Mouse (Mus musculus): ENCODE measurements around the gene Tsc22d3.

The Tsc22d3 gene

GRCm38 (mm10) chrX:140600410-140601109, at the start of gene Tsc22d3:
TSS of gene Tsc22d3 (minus strand) at chrX:140600659.
- peak within 1 kb of the TSS; percentile 71 for H3K4me3 ChIP-seq (replicated peaks; ENCODE audit: low read length)
- H3K4me1 ChIP-seq (replicated peaks; ENCODE audit: low read depth, low read length), result no peaks in the 10 kb centered on the region; the same call in 1 of the 2 replicates
- no peak for TF ChIP-seq CTCF (conservative IDR thresholded peaks at IDR 0.05; ENCODE audit: low read length)

GRCm38 (mm10) chrX:140639592-140639991, 39.1 kb upstream of the Tsc22d3 start:
- H3K36me3 ChIP-seq (ENCODE audit: insufficient read depth, low read length), result no peaks in the 10 kb centered on the region
- H3K4me1 ChIP-seq (replicated peaks; ENCODE audit: low read depth, low read length), result no peaks in the 10 kb centered on the region
- no peaks in the 10 kb centered on the region for H3K9me3 ChIP-seq (ENCODE audit: low read length)
- TF ChIP-seq CTCF (conservative IDR thresholded peaks at IDR 0.05; ENCODE audit: low read length) (no peak), NANOG (IDR thresholded peaks at IDR 0.05; ENCODE audit: borderline replicate concordance, low read length) (no peak), POU5F1 (IDR thresholded peaks at IDR 0.05; ENCODE audit: borderline replicate concordance, low read length) (no peak)
- no peak overlapping the region for H3K4me3 ChIP-seq (replicated peaks; ENCODE audit: low read length)
- no peaks in the 10 kb centered on the region for H3K27me3 ChIP-seq (ENCODE audit: insufficient read depth, low read length)

More at GRCm38 (mm10) chrX:140600410-140601109, at the start of gene Tsc22d3:
- Histone ChIP-seq H3K9me3 (ENCODE audit: low read length) (no peaks in the 10 kb centered on the region), H3K27me3 (ENCODE audit: insufficient read depth, low read length) (peaks cover 49% of the 10 kb centered on the region), H3K36me3 (ENCODE audit: insufficient read depth, low read length) (no peaks in the 10 kb centered on the region)

GRCm38 (mm10) chrX:140638028-140638427, 37.6 kb upstream of the Tsc22d3 start:
- no peaks in the 10 kb centered on the region for H3K36me3 ChIP-seq (ENCODE audit: insufficient read depth, low read length)
- TF ChIP-seq POU5F1 (IDR thresholded peaks at IDR 0.05; ENCODE audit: borderline replicate concordance, low read length) (no peak), NANOG (IDR thresholded peaks at IDR 0.05; ENCODE audit: borderline replicate concordance, low read length) (no peak), CTCF (conservative IDR thresholded peaks at IDR 0.05; ENCODE audit: low read length) (no peak)
- H3K4me3 ChIP-seq (replicated peaks; ENCODE audit: low read length), result no peak overlapping the region
- no peaks in the 10 kb centered on the region for H3K4me1 ChIP-seq (replicated peaks; ENCODE audit: low read depth, low read length)
- H3K27me3 ChIP-seq (ENCODE audit: insufficient read depth, low read length), result no peaks in the 10 kb centered on the region
- H3K9me3 ChIP-seq (ENCODE audit: low read length), result no peaks in the 10 kb centered on the region

- TF ChIP-seq CTCF (conservative IDR thresholded peaks at IDR 0.05; ENCODE audit: low read length) (no peak), NANOG (IDR thresholded peaks at IDR 0.05; ENCODE audit: borderline replicate concordance, low read length) (no peak), POU5F1 (IDR thresholded peaks at IDR 0.05; ENCODE audit: borderline replicate concordance, low read length) (no peak)
- no peak overlapping the region for H3K4me3 ChIP-seq (replicated peaks; ENCODE audit: low read length)
- H3K27me3 ChIP-seq (ENCODE audit: insufficient read depth, low read length), result 0 out of 2 replicates have a peak, but pooled peaks cover 5% of the 10 kb centered on the region
Observed at GRCm38 (mm10) chrX:140624875-140625594, 24.6 kb upstream of the Tsc22d3 start.

GRCm38 (mm10) chrX:140609938-140610337, 9.5 kb upstream of the Tsc22d3 start:
- Histone ChIP-seq H3K36me3 (ENCODE audit: insufficient read depth, low read length) (no peaks in the 10 kb centered on the region), H3K4me1 (replicated peaks; ENCODE audit: low read depth, low read length) (no peaks in the 10 kb centered on the region), H3K9me3 (ENCODE audit: low read length) (no peaks in the 10 kb centered on the region), H3K4me3 (replicated peaks; ENCODE audit: low read length) (no peak overlapping the region), H3K27me3 (ENCODE audit: insufficient read depth, low read length) (no peaks in the 10 kb centered on the region)
- TF ChIP-seq CTCF (conservative IDR thresholded peaks at IDR 0.05; ENCODE audit: low read length) (no peak), NANOG (IDR thresholded peaks at IDR 0.05; ENCODE audit: borderline replicate concordance, low read length) (no peak), POU5F1 (IDR thresholded peaks at IDR 0.05; ENCODE audit: borderline replicate concordance, low read length) (no peak)

More at GRCm38 (mm10) chrX:140624875-140625594, 24.6 kb upstream of the Tsc22d3 start:
- Histone ChIP-seq H3K4me1 (replicated peaks; ENCODE audit: low read depth, low read length) (no peaks in the 10 kb centered on the region), H3K36me3 (ENCODE audit: insufficient read depth, low read length) (no peaks in the 10 kb centered on the region), H3K9me3 (ENCODE audit: low read length) (peaks cover 25% of the 10 kb centered on the region)

GRCm38 (mm10) chrX:140601884-140602283, 1.4 kb upstream of the Tsc22d3 start:
- Histone ChIP-seq H3K4me3 (replicated peaks; ENCODE audit: low read length) (no peak overlapping the region), H3K27me3 (ENCODE audit: insufficient read depth, low read length) (peaks cover 38% of the 10 kb centered on the region), H3K9me3 (ENCODE audit: low read length) (no peaks in the 10 kb centered on the region), H3K4me1 (replicated peaks; ENCODE audit: low read depth, low read length) (no peaks in the 10 kb centered on the region; the same call in 1 of the 2 replicates), H3K36me3 (ENCODE audit: insufficient read depth, low read length) (no peaks in the 10 kb centered on the region)
- TF ChIP-seq CTCF (conservative IDR thresholded peaks at IDR 0.05; ENCODE audit: low read length) (no peak), NANOG (IDR thresholded peaks at IDR 0.05; ENCODE audit: borderline replicate concordance, low read length) (no peak), POU5F1 (IDR thresholded peaks at IDR 0.05; ENCODE audit: borderline replicate concordance, low read length) (no peak)

GRCm38 (mm10) chrX:140601311-140601710, 852 bp upstream of the Tsc22d3 start:
- Histone ChIP-seq H3K9me3 (ENCODE audit: low read length) (no peaks in the 10 kb centered on the region), H3K27me3 (ENCODE audit: insufficient read depth, low read length) (peaks cover 42% of the 10 kb centered on the region), H3K4me1 (replicated peaks; ENCODE audit: low read depth, low read length) (no peaks in the 10 kb centered on the region; the same call in 1 of the 2 replicates), H3K36me3 (ENCODE audit: insufficient read depth, low read length) (no peaks in the 10 kb centered on the region), H3K4me3 (replicated peaks; ENCODE audit: low read length) (no peak overlapping the region)
- TF ChIP-seq NANOG (IDR thresholded peaks at IDR 0.05; ENCODE audit: borderline replicate concordance, low read length) (no peak), CTCF (conservative IDR thresholded peaks at IDR 0.05; ENCODE audit: low read length) (no peak), POU5F1 (IDR thresholded peaks at IDR 0.05; ENCODE audit: borderline replicate concordance, low read length) (no peak)

- no peak for TF ChIP-seq NANOG (IDR thresholded peaks at IDR 0.05; ENCODE audit: borderline replicate concordance, low read length)
- no peak for TF ChIP-seq CTCF (conservative IDR thresholded peaks at IDR 0.05; ENCODE audit: low read length)
- TF ChIP-seq POU5F1 (IDR thresholded peaks at IDR 0.05; ENCODE audit: borderline replicate concordance, low read length), result no peak
- Histone ChIP-seq H3K4me3 (replicated peaks; ENCODE audit: low read length) (peak overlapping the region; percentile 71), H3K27me3 (ENCODE audit: insufficient read depth, low read length) (peaks cover 52% of the 10 kb centered on the region), H3K36me3 (ENCODE audit: insufficient read depth, low read length) (no peaks in the 10 kb centered on the region), H3K4me1 (replicated peaks; ENCODE audit: low read depth, low read length) (no peaks in the 10 kb centered on the region; the same call in 1 of the 2 replicates), H3K9me3 (ENCODE audit: low read length) (no peaks in the 10 kb centered on the region)
Observed at GRCm38 (mm10) chrX:140599561-140600409, 674 bp downstream of the Tsc22d3 start.

Data from E14TG2a.4 (cell line).